Mouse (Mus musculus) erythroblast, embryonic 14.5 days (primary cell): Measurements from ENCODE around the gene Adipor2.

ENCODE experiments used
- GATA1 ChIP-seq: IDR thresholded peaks from 2 replicates; pipeline ENCODE4 v1.6.1; 2012; ENCODE audit warnings: low read length, inconsistent platforms, mixed read lengths
- TAL1 ChIP-seq: IDR thresholded peaks from 3 replicates; pipeline ENCODE4 v1.6.1; 2012; ENCODE audit warnings: low read length, inconsistent platforms, mixed read lengths

DNA sequence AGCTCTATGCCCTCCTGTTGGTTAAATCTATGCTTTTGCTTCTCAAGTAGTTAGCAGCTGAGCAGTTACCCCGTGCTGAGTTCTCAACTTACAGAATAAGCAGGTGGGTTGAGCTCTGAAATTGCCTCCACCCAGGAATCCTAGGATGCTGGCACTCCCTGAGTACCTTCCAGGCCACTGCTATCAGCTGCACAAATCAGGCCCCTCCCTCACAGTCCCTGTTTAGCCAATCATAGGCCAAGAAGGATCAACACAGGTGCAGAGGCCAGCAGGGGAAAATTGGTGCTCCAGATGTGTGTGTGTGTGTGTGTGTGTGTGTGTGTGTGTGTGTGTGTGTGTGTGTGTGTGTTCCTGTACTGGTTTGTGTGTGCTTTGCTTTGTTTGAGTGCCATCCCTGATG, 85.4 kb downstream of the Adipor2 start:
- no peak for TF ChIP-seq TAL1
- no peak for TF ChIP-seq GATA1
